Mouse (Mus musculus) kidney, postnatal 10 days (tissue): ENCODE measurements around the gene Jakmip3.

Experiments
- DNase-seq: peaks from one replicate; pipeline ENCODE4 v3.0.0; 2021; ENCODE audit warnings: mixed read lengths

Jakmip3 gene

DNA sequence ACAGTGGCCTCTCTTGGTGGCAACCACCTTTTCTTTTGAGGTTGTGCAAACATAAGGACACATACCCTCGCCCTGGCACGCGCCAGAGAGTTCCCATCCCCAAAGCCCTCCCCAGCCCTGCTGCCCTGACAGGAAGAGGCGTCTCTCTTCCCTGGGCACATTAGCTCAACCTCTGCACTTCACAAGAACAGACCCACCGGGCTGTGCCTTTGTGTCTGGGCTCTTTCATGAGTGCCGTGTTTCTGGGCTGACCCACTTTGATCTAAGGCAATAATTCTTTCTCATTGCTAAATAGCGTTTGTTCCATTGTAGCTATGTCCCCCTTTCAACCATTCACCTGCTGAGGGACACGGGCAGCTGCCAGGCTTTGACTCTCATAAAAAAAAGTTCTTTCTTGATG lies 7.8 kb downstream of the Jakmip3 start:
- DNase-seq: no peak

DNA sequence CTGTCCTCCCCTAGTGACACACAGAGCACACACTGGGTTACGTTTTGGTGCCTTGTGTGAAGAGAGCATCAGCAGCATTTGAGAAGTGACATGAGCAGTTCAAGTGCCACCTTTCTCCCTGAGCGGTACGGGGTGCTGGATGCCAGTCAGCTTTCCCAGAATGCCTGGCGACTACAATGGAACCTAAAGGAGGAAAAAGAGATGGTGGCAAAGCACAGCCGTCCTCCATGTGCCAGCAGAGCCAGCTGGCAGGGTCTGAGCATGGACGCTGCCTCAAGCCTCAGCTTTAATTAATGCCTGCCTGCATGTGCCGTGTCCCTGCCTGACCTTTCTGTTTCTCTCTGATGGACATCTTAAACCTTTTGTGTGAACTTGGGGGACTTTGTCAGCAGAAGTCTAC lies 15.3 kb downstream of the Jakmip3 start:
- no peak for DNase-seq

DNA sequence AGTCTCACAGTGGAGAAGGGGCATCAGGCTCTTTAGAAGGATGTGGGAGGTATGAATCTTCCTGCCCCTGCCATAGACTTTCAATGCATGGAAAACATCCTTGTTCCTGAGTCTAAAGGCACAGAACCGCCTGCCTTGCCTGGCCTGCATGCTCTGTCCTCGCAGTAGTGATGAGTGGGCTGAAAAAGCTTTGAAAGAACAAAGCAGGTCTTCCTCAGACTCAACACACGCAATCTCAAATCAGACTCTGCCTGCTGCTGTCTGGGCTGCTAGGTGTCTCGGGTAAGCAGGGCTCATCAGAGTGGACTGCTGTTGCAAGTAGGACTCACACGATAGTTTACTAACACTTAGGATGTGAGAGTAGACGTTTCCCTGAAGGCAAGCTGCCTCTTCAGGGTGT lies 16.6 kb downstream of the Jakmip3 start:
- no peak for DNase-seq

DNA sequence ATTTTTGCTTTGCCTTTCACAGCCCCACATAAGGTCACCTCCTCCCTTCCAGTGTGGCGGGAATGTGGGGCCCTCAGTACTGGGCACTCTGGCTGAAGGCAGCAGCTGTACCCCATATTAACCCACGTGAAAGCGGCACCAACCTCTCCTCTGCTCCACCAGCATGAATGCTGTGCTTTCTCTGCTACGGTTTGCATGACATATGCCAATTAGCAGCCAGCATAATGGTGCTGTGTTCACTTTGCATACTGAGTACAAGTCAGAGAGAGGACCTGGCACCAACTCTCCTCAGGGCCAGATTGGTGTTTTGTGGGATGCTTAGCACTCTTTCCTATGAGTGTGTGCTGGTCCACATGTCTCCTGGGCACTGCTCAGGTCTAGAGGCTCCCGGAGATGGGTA lies 19.2 kb downstream of the Jakmip3 start:
- DNase-seq: no peak

DNA sequence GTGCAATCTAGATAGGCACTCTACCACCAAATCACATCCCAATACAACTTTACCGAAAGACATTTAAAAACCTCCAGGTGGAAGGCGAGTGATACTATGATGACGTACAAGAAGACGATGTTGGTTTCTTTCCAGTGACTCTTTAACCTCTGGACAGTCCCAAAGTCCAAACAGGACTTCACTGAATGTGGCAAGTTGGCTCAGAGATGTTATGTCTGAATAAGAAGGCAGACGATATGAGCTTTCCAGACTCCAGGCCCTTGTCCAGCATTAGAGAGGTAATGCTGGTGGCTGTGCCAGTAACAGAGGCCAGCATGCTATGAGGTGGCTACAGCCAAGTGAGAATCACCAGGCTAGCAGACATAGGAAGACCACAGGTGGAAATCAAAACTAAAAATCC lies 23.2 kb downstream of the Jakmip3 start:
- DNase-seq: no peak

DNA sequence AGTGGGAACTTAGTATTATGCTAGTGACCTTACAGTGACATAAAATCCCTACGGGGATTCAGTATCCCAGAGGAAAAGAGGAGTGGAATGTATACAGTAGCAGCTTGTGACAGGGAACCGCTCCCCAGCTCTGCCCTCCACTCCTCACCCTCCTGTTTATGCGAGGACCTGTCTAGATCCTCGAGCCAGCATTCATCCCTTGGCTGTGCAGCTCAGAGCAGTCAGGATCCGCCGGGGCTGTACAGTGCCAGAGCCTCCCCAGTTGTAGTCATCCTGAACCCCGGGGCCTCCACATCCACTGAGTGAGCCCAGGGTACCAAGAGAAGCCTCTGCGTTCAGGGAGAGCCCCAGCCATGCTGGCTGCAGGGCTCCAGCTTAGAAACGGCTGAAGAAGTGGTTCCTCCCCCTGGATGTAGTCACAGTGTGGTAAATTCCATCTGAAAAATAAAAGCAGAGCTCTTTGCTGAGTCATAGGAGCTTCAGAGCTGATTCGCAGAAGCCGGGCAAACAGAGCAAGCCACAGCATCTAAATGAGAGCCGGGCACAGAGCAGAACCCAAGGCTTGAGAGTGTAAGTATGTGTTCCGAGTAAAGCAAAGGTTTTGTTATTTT lies 27.6 kb downstream of the Jakmip3 start:
- no peak for DNase-seq

DNA sequence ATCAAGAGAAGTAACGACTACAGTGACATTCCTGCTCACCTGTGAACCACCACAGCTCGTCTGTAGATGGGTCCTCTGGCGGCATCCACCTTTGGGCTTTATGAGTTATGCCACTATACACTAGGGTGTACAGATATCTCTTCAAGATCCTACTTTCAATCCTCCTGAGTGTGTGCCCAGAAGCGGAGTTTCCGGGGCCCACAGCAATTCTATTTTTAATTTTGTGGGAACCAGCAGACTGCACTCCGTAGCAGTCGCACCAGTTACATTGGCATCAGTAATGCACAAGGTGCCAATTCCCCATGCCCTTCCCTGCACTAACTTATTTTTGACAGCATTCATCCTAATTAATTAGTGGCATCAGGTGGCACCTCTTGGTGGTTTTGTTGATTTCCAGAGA lies 37.0 kb downstream of the Jakmip3 start:
- DNase-seq: no peak

DNA sequence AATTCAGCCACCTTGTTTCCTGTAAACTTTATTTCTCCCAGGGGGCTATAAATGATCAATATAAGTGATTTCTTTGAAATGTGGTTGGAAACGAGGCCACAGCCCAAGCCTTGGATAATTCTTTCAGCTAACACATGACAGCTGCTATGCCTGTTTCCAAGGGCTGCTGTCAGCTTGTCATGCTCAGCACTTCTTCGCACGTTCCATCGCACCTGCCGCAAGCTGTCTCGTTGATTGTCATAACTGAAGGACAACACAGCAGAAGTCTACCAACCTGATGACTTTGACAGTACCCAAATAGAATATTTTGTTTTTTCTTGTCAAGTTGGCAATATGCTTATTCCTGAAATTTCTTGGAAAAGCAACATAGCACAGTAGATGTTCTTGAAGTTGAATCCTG lies 44.0 kb downstream of the Jakmip3 start:
- DNase-seq: no peak

DNA sequence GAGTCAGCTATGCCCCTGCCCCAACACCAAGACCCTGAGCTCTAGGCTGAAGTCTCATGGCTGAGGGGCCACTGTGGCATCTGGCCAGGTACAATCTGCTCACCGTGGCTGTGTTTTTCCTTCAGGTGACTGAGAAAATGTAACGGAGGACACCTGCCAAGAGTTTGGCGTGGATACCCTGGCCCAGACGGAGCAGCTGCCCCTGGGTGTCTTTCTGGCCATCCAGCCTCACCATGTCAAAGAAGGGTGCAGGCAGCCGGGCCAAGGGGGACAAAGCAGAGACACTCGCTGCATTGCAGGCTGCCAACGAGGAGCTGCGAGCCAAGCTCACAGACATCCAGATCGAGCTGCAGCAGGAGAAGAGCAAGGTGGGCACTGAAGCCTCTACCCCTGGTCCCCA lies 48.6 kb downstream of the Jakmip3 start:
- no peak for DNase-seq

DNA sequence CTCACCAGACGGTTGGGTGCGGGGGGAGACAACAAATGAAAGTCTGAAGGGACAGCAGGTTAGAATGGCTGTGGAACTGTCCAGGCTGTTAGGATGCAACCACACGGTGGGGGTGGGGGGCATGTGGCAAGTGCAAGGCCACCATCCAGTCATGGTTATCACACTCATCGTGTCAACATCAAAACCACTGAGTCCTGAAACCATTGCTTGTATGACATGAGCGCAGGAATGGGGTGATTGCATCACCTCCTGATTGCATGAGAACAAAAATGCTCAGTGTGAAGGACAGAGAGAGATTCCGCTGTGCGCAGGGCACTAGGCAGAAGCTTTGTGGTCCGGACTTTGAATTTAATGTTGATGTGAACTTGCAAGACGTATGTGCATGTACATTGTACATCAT lies 62.2 kb downstream of the Jakmip3 start:
- no peak for DNase-seq

DNA sequence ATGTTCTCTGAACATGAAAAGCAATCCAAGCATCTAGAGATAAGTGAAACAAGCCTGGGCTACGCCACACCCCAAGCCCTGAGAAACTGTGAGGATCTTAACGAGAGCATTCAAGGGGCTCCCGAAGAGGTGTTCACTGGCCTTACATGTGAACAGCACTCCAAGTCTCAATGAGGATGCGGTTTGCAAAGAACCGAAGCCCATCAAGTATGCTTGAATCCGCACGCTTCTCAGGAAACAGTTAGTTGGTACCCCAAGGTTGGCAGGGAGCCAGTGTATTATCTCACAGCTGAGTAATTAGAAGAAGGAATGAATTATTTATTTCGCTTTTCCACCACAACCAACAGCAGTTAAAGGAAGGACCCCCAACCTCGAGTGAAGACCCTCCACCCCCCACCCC lies 62.7 kb downstream of the Jakmip3 start:
- DNase-seq: no peak

DNA sequence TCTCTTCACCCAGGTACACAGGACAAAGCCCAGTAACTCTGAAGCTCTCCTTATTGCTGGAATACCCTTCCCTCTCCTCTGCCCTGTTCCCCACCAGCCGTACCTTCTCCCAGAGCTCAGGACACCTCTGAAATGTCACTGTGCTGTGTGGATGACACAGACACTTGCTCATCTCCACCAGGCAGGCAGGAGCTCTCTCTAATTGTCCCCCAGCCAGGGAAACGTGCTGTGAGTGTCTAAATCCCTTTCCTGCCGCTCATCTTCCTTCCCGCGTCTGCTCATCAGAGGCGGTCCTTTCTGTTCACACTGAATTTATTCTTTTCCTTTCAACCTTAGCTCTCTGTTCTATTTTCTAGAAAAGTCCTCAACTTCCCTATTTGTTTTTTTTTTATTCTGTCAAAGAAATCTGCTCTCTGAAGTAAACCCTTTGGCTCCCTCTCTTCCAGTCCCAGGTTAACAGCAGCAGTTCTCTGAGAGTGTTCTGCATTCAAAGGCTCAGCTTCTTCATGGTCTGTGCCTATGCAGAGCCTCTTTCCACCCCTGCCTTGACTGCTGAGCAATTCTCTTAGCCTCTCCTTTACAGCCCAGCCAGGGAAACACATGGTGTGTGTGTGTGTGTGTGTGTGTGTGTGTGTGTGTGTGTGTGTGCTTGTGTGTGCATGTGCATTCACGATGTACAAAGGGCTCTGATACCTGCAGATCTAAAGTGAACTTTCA lies 69.4 kb downstream of the Jakmip3 start:
- DNase-seq: no peak

DNA sequence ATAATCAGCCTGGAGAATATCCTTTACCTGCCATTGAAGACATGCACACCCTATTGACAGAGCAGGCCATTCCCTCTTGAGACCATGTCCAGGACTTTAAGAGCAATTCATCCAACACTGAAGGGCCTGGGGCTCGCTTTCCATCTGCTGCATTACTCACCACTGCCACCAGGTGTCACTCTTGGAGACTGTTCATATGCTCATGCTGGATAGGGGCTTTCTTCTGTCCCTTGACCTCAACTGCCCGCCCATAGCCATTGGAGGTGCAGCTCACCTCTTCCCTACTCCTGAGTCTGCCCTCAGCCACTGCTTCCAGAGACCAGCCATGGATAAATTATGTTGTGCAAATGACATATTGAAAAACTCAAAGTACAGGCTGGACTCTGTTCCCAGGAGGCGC lies 70.5 kb downstream of the Jakmip3 start:
- DNase-seq: peak; percentile 71

DNA sequence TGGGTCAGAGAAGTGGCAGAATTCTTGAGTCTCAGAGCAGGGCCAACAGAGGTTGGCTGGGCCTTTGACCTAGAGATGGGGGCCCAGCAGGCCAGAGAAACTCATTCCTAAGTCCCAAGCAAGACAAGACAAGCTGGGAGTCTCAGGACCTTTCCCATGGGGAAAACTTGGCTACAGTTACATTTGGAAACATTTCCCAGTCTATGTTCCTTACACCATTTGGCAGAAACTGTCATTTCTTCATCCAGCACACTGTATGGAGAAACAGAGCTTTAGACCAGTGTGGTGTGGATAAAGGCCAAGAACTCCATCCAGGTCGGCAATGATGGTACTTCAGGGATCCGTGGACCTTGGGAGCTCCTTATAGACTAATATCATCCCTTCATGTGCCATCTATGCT lies 71.1 kb downstream of the Jakmip3 start:
- no peak for DNase-seq

DNA sequence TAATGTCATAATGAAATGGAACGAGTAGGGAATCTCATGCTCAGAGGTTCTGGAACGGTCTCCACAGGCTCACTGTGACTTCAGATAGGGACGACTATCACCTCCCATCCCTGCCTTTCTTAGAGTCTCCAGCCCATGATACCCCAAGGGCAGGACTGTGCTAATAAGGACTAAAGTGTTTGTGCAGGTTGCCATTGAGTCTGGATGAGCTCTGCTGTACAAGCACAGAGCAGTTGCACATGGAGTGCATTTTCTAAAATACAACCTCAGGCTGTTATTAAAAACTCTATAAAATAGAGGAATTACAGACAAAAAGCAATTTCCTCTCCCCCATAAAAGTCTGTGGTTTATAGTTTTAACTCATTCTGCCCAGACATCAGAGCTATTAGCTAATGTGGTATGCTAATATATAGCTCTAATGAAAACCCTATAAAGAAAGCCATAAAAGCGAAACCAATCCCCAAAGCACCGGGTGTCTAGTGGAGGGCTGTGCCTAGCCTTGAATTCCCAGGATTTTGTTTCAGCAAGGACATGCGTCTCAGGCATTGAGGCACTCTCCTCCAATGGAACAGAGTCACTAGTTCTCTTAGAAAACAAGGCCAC lies 72.3 kb downstream of the Jakmip3 start:
- DNase-seq: no peak

DNA sequence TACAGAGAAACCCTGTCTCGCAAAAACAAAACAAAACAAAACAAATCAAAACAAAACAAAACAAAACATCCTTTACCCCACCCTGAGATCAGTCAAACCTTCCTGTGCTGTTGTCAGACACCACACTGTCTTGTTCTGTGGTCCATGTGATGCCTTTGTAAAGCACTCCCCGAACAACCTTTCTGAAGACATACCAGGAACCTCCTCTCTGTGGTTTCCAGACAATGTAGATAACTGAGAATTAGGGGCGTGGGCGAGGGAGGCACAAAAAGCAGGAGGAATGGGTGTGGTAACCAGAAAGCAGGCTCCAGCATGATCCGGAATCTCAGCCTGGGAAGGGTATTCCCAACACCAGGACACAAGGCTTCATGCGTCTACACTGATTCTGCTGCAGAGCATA lies 74.6 kb downstream of the Jakmip3 start:
- DNase-seq: no peak

DNA sequence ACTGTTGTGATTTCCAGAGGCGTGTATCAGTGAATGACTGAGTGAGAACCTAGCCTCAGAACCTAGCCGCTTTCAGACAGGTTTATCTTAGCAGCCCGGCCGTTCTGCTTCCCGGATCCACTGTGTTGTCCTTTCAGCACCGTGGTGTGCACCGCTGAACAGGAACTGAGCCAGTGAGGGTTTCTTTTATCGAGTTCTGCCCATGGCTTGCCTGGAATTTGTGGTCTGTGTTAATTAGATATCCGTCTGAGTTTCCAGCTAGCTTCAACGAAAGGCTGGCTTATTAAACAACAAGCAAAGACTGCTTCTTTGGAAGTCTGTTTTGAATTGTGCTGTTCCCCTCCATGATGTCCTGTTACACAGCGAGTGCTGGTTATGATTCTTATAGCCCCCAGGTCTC lies 75.8 kb downstream of the Jakmip3 start:
- DNase-seq: no peak

DNA sequence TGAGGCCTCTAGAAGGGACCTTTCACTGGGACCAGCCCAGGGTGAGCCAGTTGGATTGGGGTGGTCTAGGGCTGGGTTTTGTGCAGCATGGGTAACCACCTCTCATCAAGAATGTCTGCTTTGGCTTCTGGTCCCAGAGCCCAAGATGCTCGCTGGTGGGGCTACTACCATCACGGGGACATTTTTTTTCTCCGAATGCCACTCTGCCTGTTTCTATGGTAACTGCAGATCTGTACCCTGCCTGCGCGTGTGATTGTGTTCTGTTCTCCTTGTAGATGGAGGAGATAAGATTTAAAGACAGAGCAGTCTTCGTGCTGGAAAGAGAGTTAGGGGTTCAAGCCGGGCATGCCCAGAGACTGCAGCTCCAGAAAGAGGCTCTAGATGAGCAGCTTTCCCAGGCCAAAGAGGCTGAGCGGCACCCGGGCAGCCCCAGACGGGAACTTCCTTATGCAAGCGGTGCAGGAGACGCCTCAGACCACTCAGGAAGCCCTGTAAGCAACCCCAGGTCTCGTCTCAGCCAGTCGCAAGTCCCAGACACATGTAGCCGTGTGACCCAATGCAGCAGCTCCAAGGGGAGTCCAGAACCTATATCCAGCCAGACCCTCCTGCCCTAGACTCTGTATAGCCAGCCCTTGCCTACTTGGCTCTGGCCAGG lies 76.8 kb downstream of the Jakmip3 start:
- DNase-seq: no peak

DNA sequence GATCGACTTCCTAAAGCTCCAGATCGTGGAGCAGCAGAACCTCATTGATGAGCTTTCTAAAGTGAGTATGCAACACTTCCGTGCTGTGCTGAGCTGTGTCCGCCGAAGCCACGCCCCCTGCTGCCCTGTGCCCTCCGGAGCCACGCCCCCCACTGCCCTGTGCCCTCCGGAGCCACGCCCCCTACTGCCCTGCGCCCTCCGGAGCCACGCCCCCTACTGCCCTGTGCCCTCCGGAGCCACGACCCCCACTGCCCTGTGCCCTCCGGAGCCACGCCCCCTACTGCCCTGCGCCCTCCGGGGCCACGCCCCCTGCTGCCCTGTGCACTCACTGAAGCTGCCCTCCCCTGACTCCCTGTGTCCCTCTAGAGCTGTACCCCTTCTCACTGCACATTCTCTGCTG lies 80.4 kb downstream of the Jakmip3 start:
- peak; percentile 31 for DNase-seq

DNA sequence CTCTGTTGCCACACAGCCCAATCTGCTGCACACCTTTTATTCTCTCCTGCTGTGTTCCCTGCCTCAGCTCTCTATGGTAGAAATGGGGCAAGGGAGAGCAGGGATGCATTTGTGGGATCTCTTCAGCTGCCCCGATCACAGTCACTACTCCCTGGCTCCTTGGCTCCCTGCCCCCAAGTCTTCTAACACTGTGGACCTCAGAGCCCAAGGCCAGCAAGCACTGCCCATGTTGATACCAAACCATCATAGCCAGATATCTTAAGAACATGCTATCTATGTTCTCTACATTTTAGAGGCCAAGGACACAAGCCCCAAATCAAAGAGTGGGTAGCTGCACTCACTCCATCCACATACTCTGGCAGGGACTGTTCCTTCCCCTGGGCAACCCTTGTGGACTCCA lies 80.8 kb downstream of the Jakmip3 start:
- no peak for DNase-seq

DNA sequence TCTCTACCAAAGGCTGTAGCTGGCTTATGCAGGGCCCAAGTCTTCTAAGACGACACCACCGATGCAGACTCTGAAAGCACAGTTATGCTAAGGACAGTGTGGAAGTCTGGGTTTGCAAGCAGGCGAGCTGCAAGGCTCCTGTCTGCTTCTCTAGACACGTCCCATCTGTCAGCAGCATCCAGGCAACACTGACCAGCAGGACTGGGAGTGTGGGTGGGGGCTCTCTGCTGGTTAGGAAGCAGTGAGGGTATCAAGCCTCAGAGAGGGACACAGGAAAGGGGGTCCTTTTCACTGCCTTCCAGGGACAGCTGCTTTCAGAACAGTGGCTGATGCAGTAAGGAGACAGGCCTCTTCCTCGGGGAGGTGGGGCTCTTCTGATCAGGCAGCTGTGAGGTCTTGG lies 86.6 kb downstream of the Jakmip3 start:
- DNase-seq: peak; percentile 66

DNA sequence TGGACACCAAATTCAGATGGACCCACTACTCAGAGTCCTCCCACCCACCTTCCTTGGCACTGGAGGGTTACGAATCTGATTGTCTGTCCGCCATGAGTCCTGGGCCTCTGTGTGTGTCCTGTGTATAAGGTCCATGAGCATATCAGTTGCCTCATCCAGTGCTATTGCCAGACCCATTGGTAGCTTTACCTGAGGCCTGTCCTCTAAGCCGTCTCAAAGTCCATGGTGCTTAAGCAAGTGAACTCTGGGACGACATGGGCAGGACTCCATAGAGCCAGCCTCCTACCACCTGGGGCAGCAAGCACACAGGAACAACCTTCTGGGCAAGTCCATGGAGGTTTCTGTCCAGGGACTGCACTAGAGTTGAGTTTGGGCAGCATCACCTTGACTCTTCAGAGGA lies 90.7 kb downstream of the Jakmip3 start:
- DNase-seq: no peak

DNA sequence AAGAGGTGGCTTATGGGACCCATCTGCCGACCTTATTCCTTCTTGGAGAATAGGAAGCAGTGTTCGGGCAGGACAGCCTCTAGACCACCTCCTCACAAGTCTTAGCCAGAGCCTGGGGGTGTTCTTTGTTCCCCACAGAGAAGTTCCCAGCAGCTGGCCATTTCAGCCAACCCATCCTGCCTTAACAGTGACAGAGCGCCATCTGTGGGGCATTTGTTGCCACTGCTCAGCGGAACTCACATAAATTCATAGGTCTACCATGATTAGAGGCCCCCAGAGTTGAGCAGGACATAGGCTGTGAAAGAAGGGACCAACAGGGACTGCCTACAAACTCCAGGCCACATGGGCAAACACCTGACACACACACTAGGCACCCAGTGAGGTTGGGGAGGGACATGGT lies 122.9 kb downstream of the Jakmip3 start:
- peak; percentile 22 for DNase-seq

DNA sequence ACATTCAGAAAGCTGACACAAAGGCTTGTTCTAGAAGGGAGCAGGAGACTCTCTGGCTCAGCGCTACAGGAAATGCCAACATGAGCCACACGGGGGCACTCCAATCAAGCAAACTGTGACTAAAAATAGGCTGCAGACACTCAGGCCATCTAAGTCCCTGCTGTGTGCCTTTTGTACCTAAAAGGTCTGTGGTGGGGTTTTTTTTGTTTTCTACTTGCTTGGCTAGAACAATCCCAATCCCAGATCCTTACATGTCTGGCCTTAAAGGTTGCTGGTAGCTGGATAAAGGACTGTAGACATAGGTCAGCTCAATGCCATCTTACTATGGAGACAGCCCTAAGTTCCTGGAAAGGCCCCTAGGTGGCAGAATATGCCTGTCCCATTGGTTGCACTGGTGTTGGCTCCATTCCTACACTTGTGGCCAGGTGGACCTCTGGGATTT lies 127.7 kb downstream of the Jakmip3 start:
- peak; percentile 76 for DNase-seq
